Mouse (Mus musculus): ENCODE results near the gene Pcyt2. TPM values are rescaled to one million over a fixed set of nuclear protein-coding genes. Genes with fewer than 3 reads are reported as not detected.
A peak's percentile ranks its signal among the peaks of the same experiment; 100 is the strongest.

Pcyt2 gene
- polyA plus RNA-seq, 1 experiment: 260 TPM

DNA sequence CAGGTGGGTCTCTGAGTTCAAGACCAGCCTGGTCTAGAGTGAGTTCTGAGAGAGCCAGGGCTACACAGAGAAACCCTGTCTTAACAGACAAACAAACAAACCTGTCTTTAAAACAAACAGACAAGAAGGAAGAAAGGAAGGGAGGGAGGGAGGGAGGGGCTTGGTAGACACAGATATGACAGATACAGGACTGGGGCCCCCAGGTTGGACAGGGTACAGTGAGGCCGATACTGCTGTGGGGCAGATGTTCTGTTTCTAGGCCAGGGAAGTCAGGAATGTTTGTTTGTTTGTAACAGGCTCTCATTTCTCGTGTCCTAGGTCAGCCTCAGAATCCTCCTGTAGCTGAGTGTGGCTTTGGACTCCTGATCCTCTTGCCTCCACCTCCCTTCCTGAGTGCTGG lies 14.2 kb downstream of the Pcyt2 start:
- H3K4me1 ChIP-seq (replicated peaks; ENCODE audit: control insufficient read depth, insufficient read depth, low read length): peaks cover 16% of the 10 kb centered on the region
- H3K27me3 ChIP-seq (ENCODE audit: control insufficient read depth, insufficient read depth, low read length): no peaks in the 10 kb centered on the region
- H3K4me3 ChIP-seq (ENCODE audit: control insufficient read depth, insufficient read depth, low read length): no peak overlapping the region
- no peak overlapping the region for H3K27ac ChIP-seq (ENCODE audit: control insufficient read depth, insufficient read depth, low read length)
- H3K36me3 ChIP-seq (ENCODE audit: control insufficient read depth, insufficient read depth, low read length): peaks cover 12% of the 10 kb centered on the region
- DNase-seq: no peak
- 90% methylated on average over 2 of the region's 2 CpGs for WGBS
- no peak for TF ChIP-seq CTCF (IDR thresholded peaks at IDR 0.05; ENCODE audit: borderline replicate concordance, control insufficient read depth, extremely low read depth, insufficient read depth, low read length, poor library complexity)
- TF ChIP-seq POLR2A (IDR thresholded peaks at IDR 0.05; ENCODE audit: control insufficient read depth, extremely low read depth, insufficient read depth, low read length, poor library complexity): no peak

DNA sequence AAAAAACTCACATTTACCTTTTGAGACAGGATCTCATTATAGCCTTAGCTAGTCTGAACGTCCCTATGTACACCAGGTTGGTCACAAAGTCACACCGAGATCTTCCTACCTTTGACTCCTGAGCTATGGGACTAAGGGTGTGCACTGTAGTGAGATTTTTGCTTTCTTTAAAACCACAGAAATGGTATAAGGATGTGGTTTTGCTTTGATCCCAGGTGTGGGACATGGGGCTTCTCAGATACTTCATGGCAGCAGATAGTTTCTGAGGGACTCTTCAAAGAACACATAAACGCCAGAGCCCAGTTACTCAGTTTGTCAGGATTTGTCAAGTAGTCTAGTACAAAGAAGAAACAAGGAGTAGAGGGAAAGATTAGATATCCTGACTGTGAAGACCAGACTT lies 17.0 kb downstream of the Pcyt2 start:
- no peak overlapping the region for H3K4me3 ChIP-seq (ENCODE audit: control insufficient read depth, insufficient read depth, low read length)
- 10% methylated on average over 3 of the region's 3 CpGs for WGBS
- TF ChIP-seq CTCF (IDR thresholded peaks at IDR 0.05; ENCODE audit: borderline replicate concordance, control insufficient read depth, extremely low read depth, insufficient read depth, low read length, poor library complexity) (no peak), POLR2A (IDR thresholded peaks at IDR 0.05; ENCODE audit: control insufficient read depth, extremely low read depth, insufficient read depth, low read length, poor library complexity) (no peak)
- no peaks in the 10 kb centered on the region for H3K27me3 ChIP-seq (ENCODE audit: control insufficient read depth, insufficient read depth, low read length)
- peaks cover 27% of the 10 kb centered on the region for H3K4me1 ChIP-seq (replicated peaks; ENCODE audit: control insufficient read depth, insufficient read depth, low read length)
- no peak overlapping the region for H3K27ac ChIP-seq (ENCODE audit: control insufficient read depth, insufficient read depth, low read length)
- H3K36me3 ChIP-seq (ENCODE audit: control insufficient read depth, insufficient read depth, low read length): peaks cover 13% of the 10 kb centered on the region
- DNase-seq: peak; percentile 28

DNA sequence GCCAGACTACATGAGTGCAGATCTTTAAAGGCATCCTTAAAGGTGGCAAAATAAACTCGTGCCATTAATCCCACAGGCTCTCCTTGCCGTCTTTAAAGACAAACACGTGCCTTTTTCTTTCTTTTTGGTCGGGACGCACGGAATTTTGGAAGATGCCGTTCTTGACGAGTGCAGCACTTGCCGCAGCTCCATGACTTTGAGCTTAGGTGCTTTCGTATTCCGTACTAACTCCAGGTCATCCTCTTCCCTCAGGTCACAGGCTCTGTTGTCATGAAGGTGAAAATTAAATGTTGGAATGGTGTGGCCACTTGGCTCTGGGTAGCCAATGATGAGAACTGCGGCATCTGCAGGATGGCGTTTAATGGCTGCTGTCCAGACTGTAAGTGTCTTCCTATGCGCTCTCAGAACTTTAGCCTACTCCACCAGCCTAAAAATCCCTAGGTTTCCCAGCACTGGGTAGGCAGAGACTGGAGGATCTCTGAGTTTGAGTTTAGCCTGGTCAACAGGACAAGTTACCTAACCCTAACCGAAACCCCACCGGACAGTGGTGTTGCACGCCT lies 18.7 kb downstream of the Pcyt2 start:
- WGBS: 61% methylated on average over 17 of the region's 17 CpGs
- Histone ChIP-seq H3K36me3 (ENCODE audit: control insufficient read depth, insufficient read depth, low read length) (peaks cover 24% of the 10 kb centered on the region), H3K4me1 (replicated peaks; ENCODE audit: control insufficient read depth, insufficient read depth, low read length) (peaks cover 27% of the 10 kb centered on the region)

GRCm38 (mm10) chr11:120598283-120598989 lies 19.3 kb downstream of the Pcyt2 start, which contains the start of the genes Alyref and Anapc11:
Gene Alyref, minus strand, starts transcription at chr11:120598365.
Gene Anapc11, plus strand, starts transcription at chr11:120598421.
- DNase-seq: peak; percentile 94
- peaks cover 24% of the 10 kb centered on the region for H3K36me3 ChIP-seq (ENCODE audit: control insufficient read depth, insufficient read depth, low read length)
- TF ChIP-seq POLR2A (IDR thresholded peaks at IDR 0.05; ENCODE audit: control insufficient read depth, extremely low read depth, insufficient read depth, low read length, poor library complexity): peak; percentile 83
- peak; percentile 59; the same call in 1 of the 2 replicates for TF ChIP-seq CTCF (IDR thresholded peaks at IDR 0.05; ENCODE audit: borderline replicate concordance, control insufficient read depth, extremely low read depth, insufficient read depth, low read length, poor library complexity)
- H3K27me3 ChIP-seq (ENCODE audit: control insufficient read depth, insufficient read depth, low read length): no peaks in the 10 kb centered on the region
- WGBS: under 1% methylated on average over 88 of the region's 88 CpGs
- peaks cover 27% of the 10 kb centered on the region for H3K4me1 ChIP-seq (replicated peaks; ENCODE audit: control insufficient read depth, insufficient read depth, low read length)
- H3K27ac ChIP-seq (ENCODE audit: control insufficient read depth, insufficient read depth, low read length): peak within 1 kb of the TSS; percentile 55
- peak within 1 kb of the TSS; percentile 85 for H3K4me3 ChIP-seq (ENCODE audit: control insufficient read depth, insufficient read depth, low read length)

More for the DNA sequence above, 18.7 kb downstream of the Pcyt2 start:
- peak overlapping the region; percentile 55; the same call in 1 of the 2 replicates for H3K27ac ChIP-seq (ENCODE audit: control insufficient read depth, insufficient read depth, low read length)
- TF ChIP-seq POLR2A (IDR thresholded peaks at IDR 0.05; ENCODE audit: control insufficient read depth, extremely low read depth, insufficient read depth, low read length, poor library complexity): no peak
- TF ChIP-seq CTCF (IDR thresholded peaks at IDR 0.05; ENCODE audit: borderline replicate concordance, control insufficient read depth, extremely low read depth, insufficient read depth, low read length, poor library complexity): no peak
- H3K4me3 ChIP-seq (ENCODE audit: control insufficient read depth, insufficient read depth, low read length): peak overlapping the region; percentile 46
- no peaks in the 10 kb centered on the region for H3K27me3 ChIP-seq (ENCODE audit: control insufficient read depth, insufficient read depth, low read length)
- no peak for DNase-seq

DNA sequence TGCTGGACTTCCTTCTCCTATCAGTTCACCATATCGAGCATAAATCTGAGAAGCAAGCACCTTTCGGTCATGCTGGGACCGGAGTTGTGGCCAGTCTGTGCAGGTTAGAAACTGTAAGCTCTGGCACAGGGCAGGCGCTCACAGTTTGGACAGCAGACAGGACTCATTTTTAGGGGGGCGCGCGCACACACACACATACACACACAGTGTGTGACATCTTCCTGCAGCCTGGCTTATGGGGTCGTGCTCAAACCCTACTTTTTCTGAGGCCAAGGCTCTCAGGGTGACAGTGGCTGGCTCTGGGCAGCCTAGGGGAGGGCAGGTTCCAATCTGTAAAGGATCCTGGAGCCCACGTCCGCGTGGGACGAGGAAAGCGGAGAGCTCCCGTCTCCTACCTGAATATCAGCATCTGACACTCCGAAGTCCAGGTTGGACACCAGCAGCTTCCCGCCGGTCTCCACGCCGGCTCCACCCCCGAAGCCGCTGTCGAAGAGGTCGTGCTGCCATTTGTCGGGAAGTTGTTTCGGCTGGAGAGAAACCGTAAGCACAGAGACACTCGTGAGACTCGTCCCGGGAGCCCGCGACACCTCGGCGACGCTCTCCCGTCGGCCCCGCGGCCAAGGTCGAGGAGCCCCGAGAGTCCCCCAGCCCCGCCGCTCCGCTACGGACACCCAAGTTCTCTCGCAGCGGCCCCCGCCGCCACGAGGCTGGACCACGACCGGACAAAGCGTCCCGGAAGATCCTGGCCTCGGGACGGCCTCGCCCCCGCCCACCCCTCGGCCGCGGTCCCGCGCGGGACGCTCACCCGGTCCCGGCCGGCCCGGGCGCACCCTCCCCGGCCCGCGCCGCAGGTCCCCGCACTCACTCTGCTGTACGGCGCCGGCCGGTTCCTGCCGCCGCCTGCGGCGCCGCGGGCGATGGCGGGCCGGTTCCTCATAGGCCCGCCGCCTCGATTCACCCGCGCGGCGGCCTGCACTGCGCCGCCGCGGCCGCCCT lies 20.2 kb downstream of the Pcyt2 start:
- peaks cover 31% of the 10 kb centered on the region for H3K36me3 ChIP-seq (ENCODE audit: control insufficient read depth, insufficient read depth, low read length)
- WGBS: 3% methylated on average over 98 of the region's 99 CpGs
- H3K27ac ChIP-seq (ENCODE audit: control insufficient read depth, insufficient read depth, low read length): no peak overlapping the region
- no peak for DNase-seq
- TF ChIP-seq CTCF (IDR thresholded peaks at IDR 0.05; ENCODE audit: borderline replicate concordance, control insufficient read depth, extremely low read depth, insufficient read depth, low read length, poor library complexity) (no peak), POLR2A (IDR thresholded peaks at IDR 0.05; ENCODE audit: control insufficient read depth, extremely low read depth, insufficient read depth, low read length, poor library complexity) (no peak)
- H3K27me3 ChIP-seq (ENCODE audit: control insufficient read depth, insufficient read depth, low read length): no peaks in the 10 kb centered on the region
- H3K4me1 ChIP-seq (replicated peaks; ENCODE audit: control insufficient read depth, insufficient read depth, low read length): peaks cover 27% of the 10 kb centered on the region
- H3K4me3 ChIP-seq (ENCODE audit: control insufficient read depth, insufficient read depth, low read length): peak overlapping the region; percentile 85

DNA sequence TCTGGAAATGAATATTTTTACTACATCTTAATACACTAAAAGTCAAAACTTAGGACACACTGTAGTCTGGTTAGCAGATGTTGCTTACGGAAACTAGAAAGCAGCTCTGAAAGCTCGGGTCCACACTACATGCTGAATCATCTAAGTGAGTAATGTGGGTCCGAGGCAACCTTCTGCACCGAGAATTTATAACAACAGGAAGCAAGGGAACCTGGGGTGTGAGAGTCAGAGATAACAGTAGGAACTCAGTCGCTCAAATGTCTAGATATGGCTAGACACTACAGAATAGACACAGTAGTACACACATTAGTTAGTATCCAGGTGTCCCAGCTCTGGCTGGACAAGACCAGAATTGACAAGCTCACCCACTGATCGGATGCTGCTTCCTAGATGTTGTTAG lies 29.2 kb downstream of the Pcyt2 start:
- Histone ChIP-seq H3K27ac (ENCODE audit: control insufficient read depth, insufficient read depth, low read length) (no peak overlapping the region), H3K4me3 (ENCODE audit: control insufficient read depth, insufficient read depth, low read length) (no peak overlapping the region), H3K36me3 (ENCODE audit: control insufficient read depth, insufficient read depth, low read length) (peaks cover 53% of the 10 kb centered on the region), H3K4me1 (replicated peaks; ENCODE audit: control insufficient read depth, insufficient read depth, low read length) (no peaks in the 10 kb centered on the region), H3K27me3 (ENCODE audit: control insufficient read depth, insufficient read depth, low read length) (no peaks in the 10 kb centered on the region)
- DNase-seq: no peak
- WGBS: 87% methylated on average over 6 of the region's 6 CpGs
- TF ChIP-seq CTCF (IDR thresholded peaks at IDR 0.05; ENCODE audit: borderline replicate concordance, control insufficient read depth, extremely low read depth, insufficient read depth, low read length, poor library complexity): no peak
